Mouse (Mus musculus): ENCODE data around the gene Tmem178b.

- TF ChIP-seq CTCF (IDR thresholded peaks at IDR 0.05; ENCODE audit: insufficient read depth, low read length) = no peak
- no peak for TF ChIP-seq POLR2A (IDR thresholded peaks at IDR 0.05; ENCODE audit: borderline replicate concordance, extremely low read depth, low read depth, low read length)
Measured at GRCm38 (mm10) chr6:40131936-40132335, 258.9 kb downstream of the Tmem178b start.
